Mouse (Mus musculus): Measurements from ENCODE around the gene Ciao2a. TPM values are rescaled to one million over a fixed set of nuclear protein-coding genes. Genes with fewer than 3 reads are reported as not detected.
A peak's percentile ranks its signal among the peaks of the same experiment; 100 is the strongest.

Ciao2a gene
- polyA plus RNA-seq, 1 experiment from 2014 or later = 59.7 TPM

- Histone ChIP-seq H3K27ac (peak overlapping the region; percentile 86), H3K4me2 (peak overlapping the region; percentile 58), H3K27me3 (replicated peaks) (no peaks in the 10 kb centered on the region), H3K4me1 (peaks cover 55% of the 10 kb centered on the region), H3K36me3 (replicated peaks) (no peaks in the 10 kb centered on the region), H3K4me3 (peak overlapping the region; percentile 69), H3K9ac (peak overlapping the region; percentile 75), H3K9me3 (no peaks in the 10 kb centered on the region)
- WGBS = 16% methylated on average over 5 of the region's 5 CpGs
- ATAC-seq (replicated peaks) = no peak
Measured at GRCm38 (mm10) chr9:66123648-66124047, 2.8 kb upstream of the Ciao2a start.

DNA sequence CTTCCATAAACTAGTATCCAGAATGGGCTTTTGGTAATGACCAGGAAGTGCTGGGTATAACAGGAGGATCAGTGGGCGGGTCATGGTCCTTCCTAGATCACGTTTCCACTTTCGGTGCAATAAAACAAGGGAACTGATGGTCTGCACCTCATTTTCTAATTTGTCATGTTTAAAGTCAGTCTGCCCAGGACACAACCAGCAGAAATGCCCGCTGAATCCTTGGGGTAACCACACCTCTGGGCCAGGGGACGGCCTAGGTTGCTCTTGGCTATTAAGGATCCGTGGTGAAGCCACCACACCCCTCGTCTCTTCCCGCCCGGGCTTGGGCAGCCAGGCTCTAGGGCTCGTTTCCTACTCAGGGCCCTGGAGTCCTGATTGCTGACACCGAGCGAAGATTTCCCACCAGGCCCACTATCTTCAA, 2.3 kb upstream of the Ciao2a start:
- H3K9ac ChIP-seq = peak overlapping the region; percentile 75
- peak overlapping the region; percentile 58 for H3K4me2 ChIP-seq
- WGBS = 1% methylated on average over 12 of the region's 12 CpGs
- H3K9me3 ChIP-seq = no peaks in the 10 kb centered on the region
- H3K36me3 ChIP-seq (replicated peaks) = no peaks in the 10 kb centered on the region
- peak overlapping the region; percentile 86 for H3K27ac ChIP-seq
- peak; percentile 34 for ATAC-seq (replicated peaks)
- H3K4me3 ChIP-seq = peak overlapping the region; percentile 69
- H3K4me1 ChIP-seq = peaks cover 55% of the 10 kb centered on the region
- H3K27me3 ChIP-seq (replicated peaks) = no peaks in the 10 kb centered on the region

GRCm38 (mm10) chr9:66124681-66125542, 1.5 kb upstream of the Ciao2a start:
- Histone ChIP-seq H3K4me1 (peaks cover 53% of the 10 kb centered on the region), H3K9me3 (no peaks in the 10 kb centered on the region), H3K36me3 (replicated peaks) (no peaks in the 10 kb centered on the region), H3K4me3 (peak overlapping the region; percentile 69), H3K4me2 (peak overlapping the region; percentile 58), H3K27me3 (replicated peaks) (no peaks in the 10 kb centered on the region), H3K9ac (peak overlapping the region; percentile 75), H3K27ac (peak overlapping the region; percentile 86)
- 9% methylated on average over 33 of the region's 33 CpGs for WGBS
- peak; percentile 98 for ATAC-seq (replicated peaks)

DNA sequence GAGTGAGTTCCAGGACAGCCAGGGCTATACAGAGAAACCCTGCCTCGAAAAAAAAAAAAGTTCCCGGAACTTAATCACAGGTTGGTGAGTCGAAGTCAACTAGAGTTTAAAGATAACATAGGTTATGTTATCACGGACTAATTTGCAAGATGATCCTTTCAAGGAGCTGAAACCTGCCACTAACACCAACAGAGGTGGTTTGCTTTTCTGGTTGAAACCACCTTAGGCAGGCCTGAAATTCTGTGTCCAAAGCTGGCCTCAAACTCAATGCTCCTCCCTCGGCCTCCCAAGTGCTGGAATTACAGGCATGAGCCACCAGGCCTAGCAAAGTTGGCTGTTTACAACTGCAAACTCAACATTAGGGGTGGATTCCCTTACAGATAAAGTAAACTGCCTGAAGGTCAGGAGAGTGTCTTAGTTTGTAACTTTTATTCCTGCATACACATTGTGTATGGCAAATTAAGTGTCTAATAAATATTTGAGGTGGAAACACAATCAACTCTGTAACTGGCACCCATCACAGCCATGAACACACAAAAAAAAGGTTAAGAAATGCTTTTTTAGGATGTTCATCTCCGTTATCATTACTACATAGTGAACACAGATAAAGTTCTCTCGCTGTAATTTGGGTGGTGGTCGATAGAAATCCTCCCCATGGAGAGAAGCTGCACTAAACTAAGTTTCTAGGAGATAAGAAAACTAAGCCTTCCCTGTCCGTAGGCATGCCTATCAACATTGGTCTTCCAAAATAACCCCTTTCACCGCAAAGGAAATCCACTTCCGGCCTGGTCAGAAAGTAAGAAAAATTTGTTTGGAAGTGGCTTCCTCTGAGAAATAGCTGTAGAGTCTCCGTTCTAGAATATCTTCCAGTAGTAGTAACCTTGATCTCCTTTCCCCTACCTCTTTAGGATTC, 612 bp upstream of the Ciao2a start:
- peak overlapping the region; percentile 86 for H3K27ac ChIP-seq
- 0 out of 2 replicates have a peak overlapping the region, but pooled peaks have one; percentile 76 for H3K9ac ChIP-seq

DNA sequence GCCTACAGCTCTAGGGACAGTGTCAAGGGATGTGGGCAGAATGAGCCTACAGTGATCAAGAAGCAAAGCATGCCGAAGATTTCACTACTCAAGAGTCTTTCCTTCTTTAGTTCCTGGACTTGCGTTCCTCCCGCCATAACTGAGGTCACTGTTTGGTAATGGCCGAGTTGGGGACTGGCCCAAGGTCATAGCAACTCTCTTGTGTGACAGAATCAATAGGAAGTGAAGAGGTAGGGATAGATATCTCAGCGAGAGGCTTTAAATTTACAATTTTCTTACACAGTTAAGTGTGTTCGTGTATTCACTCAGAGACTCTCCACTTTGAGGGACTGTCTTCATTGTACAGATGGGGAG, 759 bp downstream of the Ciao2a start:
- WGBS = 44% methylated on average over 6 of the region's 6 CpGs
- peak overlapping the region; percentile 72 for H3K4me2 ChIP-seq
- peak overlapping the region; percentile 76 for H3K27ac ChIP-seq
- ATAC-seq (replicated peaks) = no peak
- H3K4me1 ChIP-seq = peaks cover 42% of the 10 kb centered on the region
- H3K27me3 ChIP-seq (replicated peaks) = no peaks in the 10 kb centered on the region
- peak overlapping the region; percentile 76 for H3K9ac ChIP-seq
- no peaks in the 10 kb centered on the region for H3K9me3 ChIP-seq
- peak overlapping the region; percentile 66 for H3K4me3 ChIP-seq
- H3K36me3 ChIP-seq (replicated peaks) = no peaks in the 10 kb centered on the region; the same call in 1 of the 2 replicates

More for the DNA sequence above, 612 bp upstream of the Ciao2a start:
- no peak for ATAC-seq (replicated peaks)
- Histone ChIP-seq H3K27me3 (replicated peaks) (no peaks in the 10 kb centered on the region), H3K4me3 (peak overlapping the region; percentile 66), H3K4me1 (peaks cover 45% of the 10 kb centered on the region), H3K4me2 (peak overlapping the region; percentile 72), H3K9me3 (no peaks in the 10 kb centered on the region), H3K36me3 (replicated peaks) (no peaks in the 10 kb centered on the region; the same call in 1 of the 2 replicates)
- WGBS = 58% methylated on average over 12 of the region's 12 CpGs

GRCm38 (mm10) chr9:66127884-66128283, 1.5 kb downstream of the Ciao2a start:
- no peak for ATAC-seq (replicated peaks)
- Histone ChIP-seq H3K4me3 (no peak overlapping the region; the same call in 1 of the 2 replicates), H3K9ac (no peak overlapping the region), H3K4me2 (peak overlapping the region; percentile 72; the same call in 1 of the 2 replicates), H3K36me3 (replicated peaks) (peaks cover under 1% of the 10 kb centered on the region; the same call in 1 of the 2 replicates), H3K27ac (no peak overlapping the region), H3K9me3 (no peaks in the 10 kb centered on the region), H3K27me3 (replicated peaks) (no peaks in the 10 kb centered on the region), H3K4me1 (peaks cover 36% of the 10 kb centered on the region)
- WGBS = 97% methylated on average over 4 of the region's 4 CpGs

DNA sequence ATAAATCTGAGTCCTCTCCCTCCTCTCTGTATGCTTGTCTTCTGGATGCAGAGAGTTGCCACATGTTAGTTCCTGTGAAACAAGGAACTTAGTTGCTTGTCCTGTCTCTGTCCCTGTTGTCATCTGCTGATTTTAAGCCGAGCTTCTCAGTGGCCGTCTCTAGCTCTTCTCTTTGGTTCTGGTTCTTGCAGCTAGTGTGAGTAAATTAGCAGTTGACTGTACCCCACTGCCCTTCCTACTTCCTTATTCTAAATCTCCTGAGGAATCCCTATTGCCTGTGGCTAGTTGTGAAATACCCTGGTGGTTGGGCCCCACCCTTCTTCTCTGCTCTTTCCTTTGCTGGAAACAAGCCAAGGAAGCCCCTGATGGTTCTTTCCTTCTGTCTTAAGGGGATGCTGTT, 5.1 kb downstream of the Ciao2a start:
- Histone ChIP-seq H3K27me3 (replicated peaks) (no peaks in the 10 kb centered on the region), H3K4me3 (no peak overlapping the region), H3K9me3 (no peaks in the 10 kb centered on the region), H3K4me1 (peaks cover 12% of the 10 kb centered on the region), H3K36me3 (replicated peaks) (peaks cover 19% of the 10 kb centered on the region; the same call in 1 of the 2 replicates), H3K9ac (no peak overlapping the region), H3K27ac (no peak overlapping the region), H3K4me2 (no peak overlapping the region)
- ATAC-seq (replicated peaks) = no peak
- 100% methylated on average over 2 of the region's 2 CpGs for WGBS

DNA sequence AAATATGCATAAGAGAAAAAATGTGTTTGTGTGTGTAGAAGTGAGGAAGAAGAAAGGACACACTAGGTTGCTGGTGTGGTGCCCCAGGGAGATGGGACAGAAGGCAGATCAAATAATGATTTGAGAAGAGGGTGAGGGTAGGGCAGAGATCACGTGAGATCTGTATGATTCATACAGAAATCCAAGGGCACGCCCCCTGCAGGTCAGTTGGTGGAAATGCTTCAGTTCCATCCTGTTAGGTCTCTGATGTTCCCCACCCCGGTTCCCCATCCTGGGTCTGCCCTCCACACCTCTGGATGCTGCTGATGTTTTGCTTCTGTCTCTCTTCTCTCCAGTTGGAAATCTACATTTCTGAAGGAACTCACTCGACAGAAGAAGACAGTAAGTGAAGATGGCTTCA, 9.6 kb downstream of the Ciao2a start:
- Histone ChIP-seq H3K9ac (no peak overlapping the region), H3K4me2 (no peak overlapping the region), H3K27ac (no peak overlapping the region), H3K9me3 (no peaks in the 10 kb centered on the region), H3K27me3 (replicated peaks) (no peaks in the 10 kb centered on the region), H3K4me1 (no peaks in the 10 kb centered on the region), H3K36me3 (replicated peaks) (peaks cover 45% of the 10 kb centered on the region; the same call in 1 of the 2 replicates), H3K4me3 (no peak overlapping the region)
- WGBS = 51% methylated on average over 4 of the region's 4 CpGs
- no peak for ATAC-seq (replicated peaks)

GRCm38 (mm10) chr9:66138193-66138592, 11.8 kb downstream of the Ciao2a start:
- H3K4me3 ChIP-seq = no peak overlapping the region
- H3K27ac ChIP-seq = no peak overlapping the region
- H3K27me3 ChIP-seq (replicated peaks) = no peaks in the 10 kb centered on the region
- no peaks in the 10 kb centered on the region for H3K4me1 ChIP-seq
- WGBS = 96% methylated on average over 7 of the region's 7 CpGs
- no peaks in the 10 kb centered on the region for H3K9me3 ChIP-seq
- peaks cover 42% of the 10 kb centered on the region; the same call in 1 of the 2 replicates for H3K36me3 ChIP-seq (replicated peaks)
- no peak overlapping the region for H3K4me2 ChIP-seq
- no peak overlapping the region for H3K9ac ChIP-seq
- ATAC-seq (replicated peaks) = no peak

GRCm38 (mm10) chr9:66142265-66142664, 15.9 kb downstream of the Ciao2a start:
- H3K9me3 ChIP-seq = no peaks in the 10 kb centered on the region
- peaks cover 20% of the 10 kb centered on the region; the same call in 1 of the 2 replicates for H3K36me3 ChIP-seq (replicated peaks)
- 85% methylated on average over 1 of the region's 1 CpGs for WGBS
- no peak overlapping the region for H3K4me2 ChIP-seq
- H3K9ac ChIP-seq = no peak overlapping the region
- no peak for ATAC-seq (replicated peaks)
- no peak overlapping the region for H3K4me3 ChIP-seq
- H3K4me1 ChIP-seq = no peaks in the 10 kb centered on the region
- H3K27me3 ChIP-seq (replicated peaks) = no peaks in the 10 kb centered on the region
- H3K27ac ChIP-seq = no peak overlapping the region

GRCm38 (mm10) chr9:66144248-66144647, 17.8 kb downstream of the Ciao2a start:
- Histone ChIP-seq H3K27ac (no peak overlapping the region), H3K27me3 (replicated peaks) (no peaks in the 10 kb centered on the region), H3K4me3 (no peak overlapping the region), H3K36me3 (replicated peaks) (peaks cover 15% of the 10 kb centered on the region; the same call in 1 of the 2 replicates), H3K9me3 (no peaks in the 10 kb centered on the region), H3K4me2 (no peak overlapping the region), H3K9ac (no peak overlapping the region), H3K4me1 (no peaks in the 10 kb centered on the region)
- WGBS = 6% methylated on average over 6 of the region's 6 CpGs
- ATAC-seq (replicated peaks) = no peak

DNA sequence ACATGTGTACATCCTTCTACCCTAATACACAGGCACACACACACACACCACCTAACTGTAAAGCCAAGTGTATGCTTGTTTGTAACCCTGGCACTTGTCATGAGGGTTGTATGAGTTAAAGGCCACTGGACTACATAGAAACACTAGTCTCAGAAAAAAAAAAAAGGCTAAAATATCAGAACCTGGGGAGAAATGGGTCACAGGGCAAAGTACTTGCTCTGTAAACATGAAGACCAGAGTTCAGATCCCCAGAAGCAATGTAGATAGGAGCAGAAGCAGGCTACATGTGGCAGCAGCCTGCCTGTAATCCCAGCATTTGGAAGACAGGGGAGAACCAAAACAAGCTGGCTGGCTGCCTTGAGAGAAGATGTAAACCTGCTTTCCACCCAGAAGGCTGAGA, 19.7 kb downstream of the Ciao2a start:
- Histone ChIP-seq H3K27me3 (replicated peaks) (no peaks in the 10 kb centered on the region), H3K4me1 (no peaks in the 10 kb centered on the region), H3K9me3 (no peaks in the 10 kb centered on the region), H3K9ac (no peak overlapping the region), H3K36me3 (replicated peaks) (no peaks in the 10 kb centered on the region), H3K27ac (no peak overlapping the region), H3K4me2 (no peak overlapping the region), H3K4me3 (no peak overlapping the region)
- no peak for ATAC-seq (replicated peaks)
